Mouse (Mus musculus): ENCODE results near the gene Siglec1. TPM values are rescaled to one million over a fixed set of nuclear protein-coding genes. Genes with fewer than 3 reads are reported as not detected.

The Siglec1 gene
- polyA plus RNA-seq, 1 experiment from 2014 or later, result 0.08 TPM

GRCm38 (mm10) chr2:131058672-131059071 lies 27.9 kb downstream of the Siglec1 start:
- no peak overlapping the region for H3K4me3 ChIP-seq
- no peak overlapping the region for H3K27ac ChIP-seq
- H3K27me3 ChIP-seq (ENCODE audit: insufficient read depth, poor library complexity, severe bottlenecking), result peaks cover 83% of the 10 kb centered on the region
- peaks cover 71% of the 10 kb centered on the region for H3K4me1 ChIP-seq
- H3K36me3 ChIP-seq, result no peaks in the 10 kb centered on the region
- no peak for DNase-seq (ENCODE audit: low spot score)
- 89% methylated on average over 8 of the region's 8 CpGs for WGBS
- H3K9me3 ChIP-seq, result no peaks in the 10 kb centered on the region

GRCm38 (mm10) chr2:131056191-131056590 lies 30.4 kb downstream of the Siglec1 start:
- no peaks in the 10 kb centered on the region for H3K36me3 ChIP-seq
- peaks cover 62% of the 10 kb centered on the region for H3K4me1 ChIP-seq
- H3K4me3 ChIP-seq, result peak overlapping the region; percentile 55; the same call in 1 of the 2 replicates
- H3K27me3 ChIP-seq (ENCODE audit: insufficient read depth, poor library complexity, severe bottlenecking), result peaks cover 87% of the 10 kb centered on the region
- no peaks in the 10 kb centered on the region for H3K9me3 ChIP-seq
- H3K27ac ChIP-seq, result no peak overlapping the region
- DNase-seq (ENCODE audit: low spot score), result no peak
- 5% methylated on average over 10 of the region's 10 CpGs for WGBS

- H3K36me3 ChIP-seq, result no peaks in the 10 kb centered on the region
- DNase-seq (ENCODE audit: low spot score), result peak; percentile 91
- H3K4me3 ChIP-seq, result peak overlapping the region; percentile 55
- H3K9me3 ChIP-seq, result no peaks in the 10 kb centered on the region
- H3K27ac ChIP-seq, result no peak overlapping the region
- H3K4me1 ChIP-seq, result peaks cover 56% of the 10 kb centered on the region
- peaks cover 91% of the 10 kb centered on the region for H3K27me3 ChIP-seq (ENCODE audit: insufficient read depth, poor library complexity, severe bottlenecking)
- 4% methylated on average over 10 of the region's 10 CpGs for WGBS
These were observed 30.9 kb downstream of the Siglec1 start for GRCm38 (mm10) chr2:131055631-131056030.

- Histone ChIP-seq H3K4me1 (peaks cover 49% of the 10 kb centered on the region), H3K27ac (no peak overlapping the region), H3K4me3 (peak overlapping the region; percentile 55), H3K27me3 (ENCODE audit: insufficient read depth, poor library complexity, severe bottlenecking) (peaks cover 84% of the 10 kb centered on the region), H3K36me3 (no peaks in the 10 kb centered on the region), H3K9me3 (no peaks in the 10 kb centered on the region)
- 1% methylated on average over 21 of the region's 21 CpGs for WGBS
- peak; percentile 73 for DNase-seq (ENCODE audit: low spot score)
These were observed 31.8 kb downstream of the Siglec1 start for GRCm38 (mm10) chr2:131054646-131055264.

- no peaks in the 10 kb centered on the region for H3K9me3 ChIP-seq
- 2% methylated on average over 45 of the region's 45 CpGs for WGBS
- peaks cover 45% of the 10 kb centered on the region for H3K4me1 ChIP-seq
- H3K36me3 ChIP-seq, result no peaks in the 10 kb centered on the region
- peak overlapping the region; percentile 55 for H3K4me3 ChIP-seq
- peaks cover 79% of the 10 kb centered on the region for H3K27me3 ChIP-seq (ENCODE audit: insufficient read depth, poor library complexity, severe bottlenecking)
- H3K27ac ChIP-seq, result peak overlapping the region; percentile 25; the same call in 1 of the 2 replicates
- DNase-seq (ENCODE audit: low spot score), result peak; percentile 71
These were observed 32.5 kb downstream of the Siglec1 start for GRCm38 (mm10) chr2:131053851-131054645.

GRCm38 (mm10) chr2:131052862-131053418 lies 33.6 kb downstream of the Siglec1 start:
- peak; percentile 68 for DNase-seq (ENCODE audit: low spot score)
- Histone ChIP-seq H3K36me3 (no peaks in the 10 kb centered on the region), H3K27me3 (ENCODE audit: insufficient read depth, poor library complexity, severe bottlenecking) (peaks cover 72% of the 10 kb centered on the region), H3K4me1 (peaks cover 45% of the 10 kb centered on the region), H3K4me3 (no peak overlapping the region), H3K27ac (no peak overlapping the region), H3K9me3 (no peaks in the 10 kb centered on the region)
- WGBS, result 63% methylated on average over 6 of the region's 6 CpGs

- no peak for DNase-seq (ENCODE audit: low spot score)
- Histone ChIP-seq H3K27ac (no peak overlapping the region), H3K4me1 (peaks cover 45% of the 10 kb centered on the region), H3K4me3 (no peak overlapping the region), H3K36me3 (no peaks in the 10 kb centered on the region), H3K27me3 (ENCODE audit: insufficient read depth, poor library complexity, severe bottlenecking) (peaks cover 66% of the 10 kb centered on the region), H3K9me3 (no peaks in the 10 kb centered on the region)
- 63% methylated on average over 5 of the region's 5 CpGs for WGBS
These were observed 34.5 kb downstream of the Siglec1 start for GRCm38 (mm10) chr2:131052043-131052442.

GRCm38 (mm10) chr2:131046025-131046424 lies 40.5 kb downstream of the Siglec1 start:
- Histone ChIP-seq H3K4me1 (peaks cover 17% of the 10 kb centered on the region), H3K9me3 (no peaks in the 10 kb centered on the region), H3K27me3 (ENCODE audit: insufficient read depth, poor library complexity, severe bottlenecking) (peaks cover 39% of the 10 kb centered on the region), H3K27ac (no peak overlapping the region), H3K36me3 (no peaks in the 10 kb centered on the region), H3K4me3 (no peak overlapping the region)
- 68% methylated on average over 2 of the region's 2 CpGs for WGBS
- no peak for DNase-seq (ENCODE audit: low spot score)

- DNase-seq (ENCODE audit: low spot score), result peak; percentile 73
- Histone ChIP-seq H3K4me3 (no peak overlapping the region), H3K27ac (no peak overlapping the region), H3K36me3 (no peaks in the 10 kb centered on the region), H3K27me3 (ENCODE audit: insufficient read depth, poor library complexity, severe bottlenecking) (peaks cover 42% of the 10 kb centered on the region), H3K4me1 (peaks cover 22% of the 10 kb centered on the region), H3K9me3 (no peaks in the 10 kb centered on the region)
- WGBS, result 67% methylated on average over 9 of the region's 9 CpGs
These were observed 41.4 kb downstream of the Siglec1 start for GRCm38 (mm10) chr2:131044989-131045720.

- WGBS, result 14% methylated on average over 7 of the region's 7 CpGs
These were observed 42.2 kb downstream of the Siglec1 start for GRCm38 (mm10) chr2:131044354-131044852.

GRCm38 (mm10) chr2:131042988-131043387 lies 43.6 kb downstream of the Siglec1 start, which contains the start of gene Gfra4:
TSS of gene Gfra4 (minus strand) at chr2:131043088.
- DNase-seq (ENCODE audit: low spot score), result peak; percentile 71
- 60% methylated on average over 2 of the region's 2 CpGs for WGBS
- Histone ChIP-seq H3K4me1 (peaks cover 22% of the 10 kb centered on the region), H3K9me3 (no peaks in the 10 kb centered on the region), H3K4me3 (peak within 1 kb of the TSS; percentile 65; the same call in 1 of the 2 replicates), H3K27ac (no peak within 1 kb of the TSS), H3K36me3 (no peaks in the 10 kb centered on the region), H3K27me3 (ENCODE audit: insufficient read depth, poor library complexity, severe bottlenecking) (peaks cover 64% of the 10 kb centered on the region)

More at GRCm38 (mm10) chr2:131044354-131044852, 42.2 kb downstream of the Siglec1 start:
- peak; percentile 72 for DNase-seq (ENCODE audit: low spot score)
- peak overlapping the region; percentile 10; the same call in 1 of the 2 replicates for H3K4me3 ChIP-seq
- no peaks in the 10 kb centered on the region for H3K9me3 ChIP-seq
- peaks cover 22% of the 10 kb centered on the region for H3K4me1 ChIP-seq
- no peak overlapping the region for H3K27ac ChIP-seq
- H3K27me3 ChIP-seq (ENCODE audit: insufficient read depth, poor library complexity, severe bottlenecking), result peaks cover 50% of the 10 kb centered on the region
- no peaks in the 10 kb centered on the region for H3K36me3 ChIP-seq

All from heart, embryonic 10.5 days (tissue).